Mouse (Mus musculus) kidney, adult 2 months (tissue): ENCODE data around the gene Ankrd6. TPM values are rescaled to one million over a fixed set of nuclear protein-coding genes. Genes with fewer than 3 reads are reported as not detected.

ENCODE experiments used
- DNase-seq: peaks from one replicate; pipeline ENCODE4 v3.0.0; 2021
- H3K27ac ChIP-seq: fragments of 200-500 bp; 2 replicates; pipeline ENCODE4 v1.5.1; 2012; ENCODE audit warnings: low read depth, low read length, control low read depth, inconsistent platforms; ENCODE audit not compliant: insufficient read depth
- H3K27me3 ChIP-seq: fragments of 200-500 bp; replicated peaks from 2 replicates; pipeline ENCODE4 v1.6.1; 2012; ENCODE audit warnings: mild to moderate bottlenecking, moderate library complexity, low read length, inconsistent platforms; ENCODE audit not compliant: control insufficient read depth, insufficient read depth
- H3K36me3 ChIP-seq: fragments of 200-500 bp; 2 replicates; pipeline ENCODE4 v1.6.1; 2012; ENCODE audit warnings: mild to moderate bottlenecking, moderate library complexity, low read length, inconsistent platforms; ENCODE audit not compliant: control insufficient read depth, insufficient read depth
- H3K4me1 ChIP-seq: fragments of 200-500 bp; 2 replicates; pipeline ENCODE4 v1.6.1; 2011; ENCODE audit warnings: low read length; ENCODE audit not compliant: control insufficient read depth, insufficient read depth
- H3K4me3 ChIP-seq: fragments of 200-500 bp; 2 replicates; pipeline ENCODE4 v1.5.1; 2011; ENCODE audit warnings: mild to moderate bottlenecking, low read depth, low read length, control low read depth; ENCODE audit not compliant: insufficient read depth
- CTCF ChIP-seq: fragments of 200-500 bp; conservative IDR thresholded peaks from 2 replicates; pipeline ENCODE4 v1.5.1; 2011; ENCODE audit warnings: low read depth, mild to moderate bottlenecking, control low read depth, low read length, moderate library complexity, mixed read lengths; ENCODE audit not compliant: insufficient read depth, insufficient read length
- POLR2A ChIP-seq: fragments of 200-500 bp; IDR thresholded peaks from one replicate; pipeline ENCODE4 v1.6.1; 2011; ENCODE audit warnings: low read depth, low read length, control low read depth
- WGBS: fragments of 180-500 bp; shearing (Covaris S2); methylation state at CpG from one replicate; pipeline ENCODE4 v1.1.7; 2018; 5-methylcytosine and 5-hydroxymethylcytosine counted together
- polyA plus RNA-seq: library from polyadenylated mRNA; depleted of rRNA; stranded (reverse); fragments of >200 nt; gene quantifications from 2 replicates; pipeline ENCODE4 v1.2.3, GENCODE M21; 2012

The Ankrd6 gene
- polyA plus RNA-seq, 1 experiment: 1.1 TPM

DNA sequence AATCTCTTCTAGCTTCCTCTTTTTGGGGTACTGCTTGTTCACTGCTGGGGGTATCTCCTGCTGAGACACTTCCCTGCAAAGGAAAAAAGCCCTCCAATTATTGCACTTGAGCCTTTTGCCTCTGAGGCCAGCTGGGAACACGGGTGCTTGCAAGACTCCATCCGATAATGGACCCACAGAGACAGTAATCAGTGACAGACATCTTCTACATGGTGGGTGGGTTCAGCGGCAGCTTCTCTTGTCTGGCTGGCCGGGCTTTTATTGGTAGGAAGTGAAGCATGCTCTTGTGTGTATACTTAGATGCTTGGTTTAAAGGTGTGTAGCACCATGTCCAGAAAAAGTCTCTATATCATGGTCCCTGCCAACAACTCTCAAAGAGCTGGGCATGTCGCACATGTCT is 133.2 kb downstream of the Ankrd6 start:
- TF ChIP-seq POLR2A (no peak), CTCF (no peak)
- no peak for DNase-seq
- H3K4me1 ChIP-seq: no peaks in the 10 kb centered on the region
- no peaks in the 10 kb centered on the region for H3K36me3 ChIP-seq
- no peak overlapping the region for H3K4me3 ChIP-seq
- 74% methylated on average over 5 of the region's 5 CpGs for WGBS
- no peak overlapping the region for H3K27ac ChIP-seq
- H3K27me3 ChIP-seq: no peaks in the 10 kb centered on the region

- H3K36me3 ChIP-seq: no peaks in the 10 kb centered on the region
- TF ChIP-seq CTCF: no peak
- TF ChIP-seq POLR2A: no peak
- WGBS: 2% methylated on average over 9 of the region's 9 CpGs
- H3K4me1 ChIP-seq: peaks cover 7% of the 10 kb centered on the region; the same call in 1 of the 2 replicates
- H3K27me3 ChIP-seq: no peaks in the 10 kb centered on the region
- peak; percentile 12 for DNase-seq
- peak overlapping the region; percentile 92 for H3K4me3 ChIP-seq
- H3K27ac ChIP-seq: peak overlapping the region; percentile 98
Observed at GRCm38 (mm10) chr4:32800577-32801170, 150.0 kb downstream of the Ankrd6 start.

- Histone ChIP-seq H3K27me3 (no peaks in the 10 kb centered on the region), H3K4me3 (peak within 1 kb of the TSS; percentile 92), H3K4me1 (peaks cover 7% of the 10 kb centered on the region; the same call in 1 of the 2 replicates), H3K36me3 (no peaks in the 10 kb centered on the region), H3K27ac (peak within 1 kb of the TSS; percentile 98)
- DNase-seq: peak; percentile 86
- TF ChIP-seq POLR2A (peak; percentile 77), CTCF (no peak)
- under 1% methylated on average over 53 of the region's 53 CpGs for WGBS
Observed at GRCm38 (mm10) chr4:32799966-32800576, 150.6 kb downstream of the Ankrd6 start, which contains the start of gene Lyrm2. Gene Lyrm2, plus strand, starts transcription at chr4:32800253.

DNA sequence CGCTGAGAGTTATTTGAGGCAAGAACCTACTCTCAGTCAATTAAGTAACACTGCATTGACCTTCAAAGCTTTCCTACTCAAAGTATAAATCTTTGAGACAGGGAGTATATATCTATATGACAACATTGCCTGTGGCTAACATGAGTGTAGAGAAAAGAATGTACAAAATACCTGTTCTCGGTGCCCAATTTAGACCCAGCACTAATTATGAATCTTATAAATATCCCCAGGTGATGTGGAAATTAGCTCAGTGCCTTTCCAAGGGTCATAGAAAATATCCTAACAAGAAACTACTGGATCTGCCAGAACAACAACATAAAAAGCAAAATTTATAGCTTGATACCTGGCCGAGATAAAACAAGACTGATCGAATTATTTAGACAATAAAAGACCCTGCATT is 151.7 kb downstream of the Ankrd6 start:
- DNase-seq: no peak
- Histone ChIP-seq H3K4me1 (peaks cover 7% of the 10 kb centered on the region; the same call in 1 of the 2 replicates), H3K27ac (no peak overlapping the region), H3K36me3 (no peaks in the 10 kb centered on the region), H3K4me3 (no peak overlapping the region), H3K27me3 (no peaks in the 10 kb centered on the region)
- WGBS: 84% methylated on average over 4 of the region's 4 CpGs
- TF ChIP-seq CTCF: no peak
- TF ChIP-seq POLR2A: no peak

DNA sequence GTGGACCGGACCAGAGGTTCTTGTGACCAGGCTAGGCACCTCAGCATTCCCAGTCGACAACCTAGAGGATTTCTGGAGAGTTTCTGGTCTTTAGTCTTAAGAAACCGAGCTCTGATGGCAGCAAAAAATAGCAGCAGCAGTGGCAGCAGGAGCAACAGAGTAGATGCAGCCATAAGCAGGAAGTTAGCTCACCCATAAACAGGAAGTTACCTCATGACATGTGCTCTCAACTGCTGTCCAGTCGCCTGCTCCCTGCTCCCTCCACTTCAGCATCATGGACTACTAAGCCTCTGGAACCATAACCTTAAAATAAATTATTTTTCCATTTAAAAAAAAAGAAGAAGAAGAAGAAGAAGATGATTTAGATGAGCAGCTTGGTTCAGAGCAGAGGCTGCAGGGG is 161.6 kb downstream of the Ankrd6 start:
- H3K4me1 ChIP-seq: no peaks in the 10 kb centered on the region
- no peaks in the 10 kb centered on the region for H3K27me3 ChIP-seq
- H3K36me3 ChIP-seq: no peaks in the 10 kb centered on the region
- WGBS: 78% methylated on average over 4 of the region's 4 CpGs
- no peak for DNase-seq
- no peak overlapping the region for H3K27ac ChIP-seq
- TF ChIP-seq CTCF: no peak
- H3K4me3 ChIP-seq: no peak overlapping the region

DNA sequence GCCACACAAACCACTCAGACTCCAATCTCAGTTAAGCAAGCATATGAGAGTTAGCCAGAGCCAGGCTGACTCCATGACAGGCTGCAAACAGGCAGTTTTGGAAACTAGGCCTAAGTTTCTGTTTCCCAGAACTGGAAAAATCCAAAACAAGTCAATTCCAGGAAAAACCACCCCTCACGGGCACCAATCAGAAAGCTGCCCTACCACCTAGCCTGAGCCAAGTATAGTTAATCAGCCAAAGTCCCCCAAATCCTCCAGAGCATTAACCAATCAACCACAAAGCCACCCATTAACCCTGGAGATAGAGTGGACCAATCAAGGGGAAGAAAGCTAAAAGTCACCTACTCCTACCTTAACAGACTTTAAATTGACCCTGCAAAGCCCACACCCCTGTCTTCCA is 163.5 kb downstream of the Ankrd6 start:
- no peak overlapping the region for H3K27ac ChIP-seq
- TF ChIP-seq POLR2A (no peak), CTCF (no peak)

DNA sequence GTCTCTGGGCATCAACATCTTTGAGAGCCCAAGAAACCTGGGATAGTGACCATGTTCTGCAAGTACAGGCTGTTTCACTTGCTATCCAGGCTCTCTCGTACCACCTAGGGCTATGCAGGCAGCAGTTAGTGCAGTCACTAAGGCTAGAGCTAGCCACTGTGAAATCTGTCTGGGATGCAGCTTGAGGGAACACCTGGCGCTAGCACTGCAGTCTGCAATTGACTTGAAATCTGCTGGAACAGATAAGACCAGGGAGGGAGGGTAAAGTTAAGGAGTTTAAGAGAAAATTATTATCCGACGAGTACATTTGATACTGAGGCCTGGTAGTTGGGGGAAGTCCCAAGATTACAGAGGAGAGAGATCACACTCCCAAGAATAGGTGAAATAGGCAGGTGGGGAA is 170.6 kb downstream of the Ankrd6 start:
- Histone ChIP-seq H3K27ac (no peak overlapping the region), H3K36me3 (no peaks in the 10 kb centered on the region), H3K4me1 (no peaks in the 10 kb centered on the region), H3K27me3 (no peaks in the 10 kb centered on the region), H3K4me3 (no peak overlapping the region)
- DNase-seq: no peak
- WGBS: 95% methylated on average over 4 of the region's 4 CpGs
- TF ChIP-seq POLR2A: no peak
- no peak for TF ChIP-seq CTCF

More for the DNA sequence above, 163.5 kb downstream of the Ankrd6 start:
- DNase-seq: peak; percentile 58
- 81% methylated on average over 1 of the region's 1 CpGs for WGBS
- no peak overlapping the region for H3K4me3 ChIP-seq
- H3K36me3 ChIP-seq: no peaks in the 10 kb centered on the region
- no peaks in the 10 kb centered on the region for H3K4me1 ChIP-seq
- H3K27me3 ChIP-seq: no peaks in the 10 kb centered on the region
